Mouse (Mus musculus) thymus, postnatal 4 days (tissue): Measurements from ENCODE around the gene Dscam.
A peak's percentile ranks its signal among the peaks of the same experiment; 100 is the strongest.

Experiments used
- DNase-seq: peaks from one replicate; pipeline ENCODE4 v3.0.0; 2021

Dscam gene

GRCm38 (mm10) chr16:96629623-96630022, 540.9 kb downstream of the Dscam start:
- DNase-seq = no peak

DNA sequence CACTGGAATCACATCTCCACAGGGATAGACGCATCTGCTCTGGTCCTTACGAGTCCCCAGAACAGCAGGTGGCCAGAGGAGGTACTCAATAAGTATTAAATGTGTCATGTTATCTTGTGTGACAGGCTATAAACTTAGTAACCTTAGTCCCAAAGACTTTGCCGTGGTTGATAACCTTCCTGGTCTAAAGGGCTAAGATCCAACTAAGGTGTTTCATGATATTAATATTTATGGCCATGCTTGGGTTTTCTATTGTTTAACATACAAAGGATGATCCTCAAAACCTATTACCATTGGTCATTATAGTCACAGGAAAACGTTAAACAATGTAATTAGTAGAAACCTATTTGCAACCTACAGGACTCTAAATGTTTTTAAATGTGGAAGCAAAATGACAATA, 545.1 kb downstream of the Dscam start:
- DNase-seq = no peak

- no peak for DNase-seq
Measured at GRCm38 (mm10) chr16:96624570-96625411, 545.8 kb downstream of the Dscam start.

DNA sequence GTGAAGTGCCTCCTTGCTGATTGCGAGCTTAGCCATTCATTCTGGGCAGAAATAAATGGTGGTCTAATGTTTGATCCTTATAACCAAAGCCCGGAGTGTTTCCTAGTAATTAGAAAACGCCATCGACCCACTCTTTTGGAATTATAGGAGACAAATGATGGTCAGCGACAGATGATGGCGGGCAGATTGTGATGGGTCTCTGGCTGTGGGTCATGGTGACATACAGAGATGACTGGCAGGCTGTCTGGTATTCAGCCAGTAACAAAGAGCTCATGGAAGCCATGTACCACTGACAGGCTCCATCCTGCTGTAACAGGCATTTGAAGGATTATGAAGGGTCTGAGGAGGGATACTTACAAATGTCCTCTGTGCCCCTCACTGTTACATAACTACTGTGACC, 549.7 kb downstream of the Dscam start:
- no peak for DNase-seq

GRCm38 (mm10) chr16:96620402-96620801, 550.1 kb downstream of the Dscam start:
- DNase-seq = no peak

- no peak for DNase-seq
Measured at GRCm38 (mm10) chr16:96617772-96618171, 552.8 kb downstream of the Dscam start.

DNA sequence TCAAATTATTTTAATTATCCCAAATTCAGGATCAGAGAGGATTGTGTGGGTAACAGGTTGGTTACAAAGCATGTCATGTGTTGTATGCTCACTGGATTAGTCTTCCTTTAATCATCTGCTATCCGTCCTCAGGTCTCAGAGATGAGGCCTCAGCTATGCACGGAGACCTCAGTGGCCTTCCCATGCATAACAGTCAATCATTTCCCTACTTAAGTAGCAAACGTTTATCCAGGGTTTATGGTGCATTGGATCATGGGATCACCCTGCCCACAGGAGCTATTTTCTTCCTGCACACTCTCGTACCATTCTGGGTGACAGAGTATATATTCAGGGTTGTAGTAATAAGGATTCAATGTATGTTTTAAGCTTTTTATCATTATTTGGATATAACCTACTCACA, 557.3 kb downstream of the Dscam start:
- DNase-seq = no peak

DNA sequence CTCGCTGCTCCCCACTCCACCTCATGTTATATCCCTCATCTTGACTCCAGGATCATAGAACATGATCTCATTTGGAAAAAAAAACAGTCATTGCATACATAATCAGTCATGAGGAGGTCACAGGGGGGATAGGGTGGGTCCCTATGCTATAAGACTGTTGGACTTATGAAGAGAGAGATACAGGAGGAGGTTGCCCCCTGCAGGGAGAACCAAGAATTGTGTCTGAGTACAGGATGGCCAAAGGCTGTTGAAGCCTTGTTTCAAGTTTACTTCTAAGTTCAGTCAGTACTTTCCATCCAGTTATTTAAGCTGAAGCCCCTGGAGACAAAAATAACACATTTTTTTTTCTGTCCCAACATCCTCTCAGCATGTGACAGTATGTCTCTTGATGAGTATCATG, 559.7 kb downstream of the Dscam start:
- DNase-seq = peak; percentile 40

DNA sequence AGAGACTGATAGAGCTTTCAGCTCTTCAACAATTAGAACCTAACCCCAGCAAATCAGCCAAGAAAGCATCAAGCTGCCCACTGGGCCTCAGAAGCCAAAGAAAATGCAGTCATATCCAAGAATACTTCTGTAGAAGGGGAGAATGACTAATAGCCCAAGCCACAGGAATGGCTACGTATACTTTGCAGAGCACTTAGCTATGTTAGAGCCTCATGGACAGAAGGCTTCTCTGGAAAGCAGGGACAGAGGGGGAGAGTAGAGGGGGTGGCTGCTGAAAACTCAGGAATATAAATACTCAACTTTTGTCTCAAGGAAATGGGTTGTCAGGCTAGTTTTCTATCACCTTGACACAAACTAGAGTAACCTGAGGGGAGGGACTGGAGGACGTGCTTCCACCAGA, 568.3 kb downstream of the Dscam start:
- DNase-seq = no peak

DNA sequence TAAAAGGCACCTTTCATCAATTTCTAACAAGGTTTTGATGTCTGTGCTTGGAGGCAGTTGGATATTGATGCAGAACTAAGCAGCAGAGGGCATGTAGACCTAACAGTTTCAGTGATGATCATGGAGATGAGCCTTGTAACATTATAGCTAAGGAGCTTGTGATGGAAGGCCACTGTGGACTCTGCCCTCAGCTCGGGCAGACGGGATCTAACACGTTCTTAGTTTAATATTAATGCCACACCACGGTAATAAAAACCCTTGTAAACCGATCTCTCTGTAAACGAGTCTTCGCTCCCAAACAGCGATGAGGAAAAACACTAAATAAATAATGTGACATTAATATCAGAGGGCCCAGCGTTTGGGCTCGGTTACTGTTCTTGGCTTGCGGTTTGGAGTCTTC, 569.8 kb downstream of the Dscam start:
- DNase-seq = no peak

DNA sequence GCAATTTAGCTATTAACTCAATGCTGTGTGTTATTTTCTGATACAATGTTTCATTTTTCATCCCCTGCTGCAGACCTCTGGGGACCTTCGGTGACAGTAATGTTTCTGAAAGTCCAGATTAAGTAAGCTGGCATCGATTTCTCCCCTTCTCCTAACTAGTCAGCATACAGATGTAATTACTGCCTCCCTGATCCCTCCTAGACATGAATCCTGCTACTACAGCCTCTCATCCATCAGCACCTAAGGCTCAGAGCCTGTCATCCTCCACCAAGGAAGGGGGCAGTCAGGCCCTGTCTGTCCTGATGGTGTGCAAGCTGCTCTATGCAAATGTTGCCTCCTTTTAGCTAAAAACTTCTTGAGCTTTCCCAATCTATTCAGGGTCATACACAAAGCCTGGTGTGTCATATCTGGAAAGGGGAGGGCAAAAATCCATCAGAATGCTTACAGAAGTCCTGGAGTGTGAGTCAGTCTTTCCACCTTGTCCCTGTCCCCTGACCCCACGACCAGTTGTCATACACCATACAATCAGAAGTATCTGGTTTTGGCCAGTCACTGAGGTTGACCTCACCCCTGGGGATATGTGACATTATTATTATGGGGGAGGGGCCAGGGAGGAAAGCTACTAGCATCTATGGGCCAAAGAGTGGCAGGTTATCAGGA, 571.0 kb downstream of the Dscam start:
- DNase-seq = no peak

- DNase-seq = no peak
Measured at GRCm38 (mm10) chr16:96575841-96576240, 594.7 kb downstream of the Dscam start.

- no peak for DNase-seq
Measured at GRCm38 (mm10) chr16:96567428-96567827, 603.1 kb downstream of the Dscam start.

GRCm38 (mm10) chr16:96563350-96564257, 606.9 kb downstream of the Dscam start:
- DNase-seq = no peak

DNA sequence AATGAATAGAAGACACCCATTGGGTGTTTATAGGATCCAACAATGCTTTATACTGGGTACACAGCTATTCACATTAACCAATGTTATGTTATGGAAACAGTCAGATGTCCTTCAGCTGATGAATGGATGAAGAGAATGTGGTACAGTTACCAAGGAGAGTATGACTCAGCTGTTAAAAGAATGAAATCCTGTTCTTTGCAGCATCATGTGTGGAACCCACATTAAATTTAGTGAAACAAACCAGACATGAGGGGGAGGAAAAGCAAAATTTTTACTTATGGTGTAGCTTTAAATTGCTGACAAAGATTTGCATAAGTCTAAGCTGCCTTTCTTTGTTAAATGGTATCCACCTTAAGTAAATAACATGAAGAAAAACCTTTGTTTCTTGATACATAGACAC, 610.8 kb downstream of the Dscam start:
- no peak for DNase-seq

DNA sequence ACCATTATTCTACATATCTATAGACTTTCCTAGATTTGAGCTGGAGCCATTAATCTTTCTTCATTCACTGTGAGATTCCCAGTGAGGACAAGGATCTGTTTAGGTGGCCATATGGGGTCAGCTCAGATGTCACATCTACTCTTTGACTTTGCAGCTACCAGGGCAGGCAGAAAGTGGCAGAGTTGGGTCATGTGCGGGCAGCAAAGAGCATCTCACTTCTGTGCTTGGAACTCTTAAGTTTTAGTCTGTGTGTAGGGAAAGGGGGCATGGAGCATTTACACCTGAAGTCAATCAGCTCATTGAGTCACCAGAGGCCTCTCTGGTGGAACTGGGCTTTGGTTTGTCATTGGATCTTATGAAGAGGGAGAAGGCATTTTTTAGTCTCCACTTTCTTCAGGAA, 612.2 kb downstream of the Dscam start:
- DNase-seq = no peak

DNA sequence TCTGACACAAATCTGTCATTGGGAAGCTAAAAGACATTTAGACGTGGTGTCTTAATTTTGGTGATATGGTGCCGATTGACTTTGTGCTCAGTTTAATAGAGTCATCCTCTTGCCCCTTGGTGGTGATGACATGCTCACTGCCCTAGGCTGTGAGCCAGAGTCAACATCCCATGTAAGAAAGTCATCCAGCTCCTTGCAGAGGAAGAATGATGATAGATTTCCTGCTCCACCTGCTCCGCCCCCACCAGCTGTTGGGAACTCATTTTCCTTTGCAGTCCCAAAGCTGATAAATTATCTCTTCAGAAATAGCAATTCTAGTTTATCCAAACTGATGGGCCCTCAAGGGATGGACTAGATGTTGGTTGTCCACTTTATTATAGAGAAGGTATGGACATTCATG, 613.9 kb downstream of the Dscam start:
- DNase-seq = no peak

DNA sequence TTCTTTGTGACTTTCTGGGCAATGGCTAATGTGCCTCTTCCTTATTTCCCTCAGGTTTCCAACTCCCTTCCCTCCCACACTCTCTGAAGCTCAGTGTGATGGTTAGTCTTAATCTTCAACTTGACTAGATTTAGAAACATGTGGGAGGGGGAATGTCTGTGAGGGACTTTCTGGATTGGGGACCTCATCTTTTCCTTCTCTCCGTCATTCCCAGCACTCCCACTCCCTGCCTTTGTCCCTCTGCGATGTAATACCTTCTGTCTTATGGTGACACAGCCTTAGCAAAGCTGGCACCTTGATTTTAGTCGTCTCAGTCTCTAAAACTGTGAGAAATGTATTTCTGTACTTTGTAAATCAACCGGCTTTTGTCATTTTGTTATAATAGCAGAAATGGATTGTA, 615.1 kb downstream of the Dscam start:
- no peak for DNase-seq

GRCm38 (mm10) chr16:96552680-96553079, 617.9 kb downstream of the Dscam start:
- no peak for DNase-seq

DNA sequence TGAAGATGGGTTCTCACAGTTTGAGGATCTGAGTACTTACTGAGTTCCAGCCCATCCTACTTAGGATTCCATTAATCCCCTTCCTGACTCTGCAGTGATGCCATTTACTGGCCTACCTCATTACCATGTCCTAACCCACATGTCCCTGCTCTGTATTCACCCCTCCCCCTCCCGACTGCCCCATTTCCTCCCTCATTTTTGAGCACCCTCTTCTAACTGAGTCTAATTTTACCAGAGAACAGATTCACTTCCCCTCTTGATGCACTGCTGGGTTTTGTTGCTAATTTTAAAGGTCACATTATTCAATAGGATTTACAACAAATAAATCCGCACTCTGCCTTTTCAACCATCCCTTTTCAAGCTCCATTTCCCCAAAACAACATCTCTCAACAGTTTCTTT, 629.5 kb downstream of the Dscam start:
- DNase-seq = no peak
